Mouse (Mus musculus): ENCODE measurements around the gene Gpsm3.

Gpsm3 gene

DNA sequence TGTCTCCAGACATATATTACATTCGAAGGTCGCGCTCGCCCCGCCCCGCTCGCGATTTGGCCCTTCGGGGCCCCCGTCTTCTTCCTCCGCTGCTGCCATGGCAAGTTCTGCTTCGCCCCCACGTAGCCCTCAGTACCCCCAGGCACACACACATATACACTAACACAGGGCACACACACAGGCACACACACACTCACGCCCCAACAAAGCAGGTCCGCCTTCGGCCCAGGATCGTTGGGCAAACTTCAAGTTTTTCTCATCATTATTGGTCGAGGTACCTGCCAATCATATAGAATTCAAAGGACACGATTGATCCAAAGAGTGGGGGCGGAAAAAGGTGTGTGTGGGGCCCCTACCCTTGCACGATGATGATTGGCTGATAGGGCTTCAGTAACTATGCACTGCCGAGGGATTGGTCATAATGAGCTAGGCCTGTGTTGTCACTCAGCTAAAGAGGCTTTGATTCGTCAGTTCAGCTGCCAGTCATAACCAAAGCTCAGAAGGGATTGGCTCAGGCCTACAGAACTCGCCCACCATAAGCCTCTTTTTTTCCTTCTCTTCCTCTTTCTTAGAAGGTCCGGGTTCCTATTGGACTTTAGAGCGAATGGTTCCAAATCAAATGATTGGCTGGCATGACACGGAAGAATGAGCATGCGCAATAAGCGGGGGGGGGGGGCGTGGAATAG lies 13.9 kb downstream of the Gpsm3 start, which contains the start of gene Rnf5:
Gene Rnf5, minus strand, starts transcription at position 316 of the 686 bp plus-strand sequence.
- peak; percentile 100 for DNase-seq (ENCODE audit: low spot score in 2 of 2)

DNA sequence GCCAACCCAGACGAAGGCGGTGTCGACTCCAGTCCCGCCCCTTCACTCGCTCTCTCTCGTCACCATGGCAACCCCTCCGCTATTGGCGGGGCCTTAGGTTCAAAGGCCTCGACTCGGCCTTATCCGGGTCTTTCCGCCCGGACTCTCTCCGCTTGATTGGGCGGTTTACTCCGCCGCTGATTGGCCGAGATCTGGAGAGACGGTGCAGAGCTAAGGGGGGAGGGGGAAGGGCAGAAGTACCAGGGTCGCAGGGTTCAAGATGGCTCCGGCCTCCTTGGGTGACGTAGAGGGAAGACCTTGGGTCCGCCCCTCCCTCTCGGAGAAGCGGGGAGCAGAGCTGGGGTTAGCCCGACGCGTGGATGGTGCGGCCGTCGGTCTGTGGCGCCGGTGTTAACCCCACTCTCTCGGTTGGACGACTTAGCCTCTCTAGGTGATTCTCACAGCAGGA lies 14.5 kb downstream of the Gpsm3 start, which contains the start of gene Agpat1:
Gene Agpat1, plus strand, starts transcription at position 202 of the 448 bp plus-strand sequence.
- DNase-seq (ENCODE audit: low spot score in 2 of 2): peak; percentile 98

- no peak for DNase-seq (ENCODE audit: low spot score in 2 of 2)
Measured at GRCm38 (mm10) chr17:34604511-34605237, 15.1 kb downstream of the Gpsm3 start.

GRCm38 (mm10) chr17:34605609-34606008 lies 16.0 kb downstream of the Gpsm3 start:
- DNase-seq (ENCODE audit: low spot score in 2 of 2): peak; percentile 91 to 97

DNA sequence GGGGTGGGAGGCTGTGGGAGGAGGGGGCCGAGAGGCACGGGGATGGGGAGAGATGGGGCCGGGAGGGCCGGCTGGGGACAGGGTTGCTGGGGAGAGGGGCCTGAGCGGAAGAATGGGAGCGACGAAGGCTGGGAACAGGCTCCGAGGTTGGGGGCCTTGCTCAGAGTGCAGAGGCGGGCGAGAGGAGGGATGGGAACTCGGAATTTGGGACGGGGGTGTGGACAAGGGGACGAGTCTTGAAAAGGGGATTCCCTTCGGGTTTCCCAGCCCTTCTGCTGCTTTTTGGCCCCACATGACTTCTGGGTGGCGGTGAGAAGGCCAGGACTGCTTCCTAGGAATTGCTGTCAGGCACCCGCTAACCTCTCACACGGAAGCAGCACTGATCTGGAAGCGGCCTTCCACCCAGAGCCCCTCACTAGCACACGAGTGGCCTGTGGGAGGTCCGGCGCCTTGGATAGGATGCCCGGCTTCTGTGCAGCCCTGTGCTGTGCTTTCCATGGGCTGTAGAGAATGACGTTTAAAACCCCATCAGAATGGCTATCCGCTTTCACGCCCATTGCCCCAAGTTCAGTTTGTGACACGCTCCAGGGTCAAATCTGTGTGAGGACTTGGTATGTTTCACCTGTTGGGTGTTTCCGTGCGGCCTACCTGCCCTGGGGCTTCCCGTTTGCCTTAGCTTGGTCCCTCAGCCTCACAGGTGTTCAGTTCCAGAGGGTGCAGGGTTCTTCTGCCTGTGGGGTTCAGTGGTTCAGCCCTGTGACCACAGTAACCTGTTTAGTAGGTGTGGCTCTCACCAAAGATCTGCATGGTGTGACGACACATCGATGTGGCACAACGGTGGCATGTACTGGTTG lies 16.8 kb downstream of the Gpsm3 start:
- no peak for DNase-seq (ENCODE audit: low spot score in 2 of 2)

GRCm38 (mm10) chr17:34607997-34608396 lies 18.4 kb downstream of the Gpsm3 start:
- no peak for DNase-seq (ENCODE audit: low spot score in 2 of 2)

- no peak for DNase-seq (ENCODE audit: low spot score in 2 of 2)
Measured at GRCm38 (mm10) chr17:34611050-34611449, 21.4 kb downstream of the Gpsm3 start.

- no peak for DNase-seq (ENCODE audit: low spot score in 2 of 2)
Measured at GRCm38 (mm10) chr17:34613054-34613645, 23.5 kb downstream of the Gpsm3 start.

DNA sequence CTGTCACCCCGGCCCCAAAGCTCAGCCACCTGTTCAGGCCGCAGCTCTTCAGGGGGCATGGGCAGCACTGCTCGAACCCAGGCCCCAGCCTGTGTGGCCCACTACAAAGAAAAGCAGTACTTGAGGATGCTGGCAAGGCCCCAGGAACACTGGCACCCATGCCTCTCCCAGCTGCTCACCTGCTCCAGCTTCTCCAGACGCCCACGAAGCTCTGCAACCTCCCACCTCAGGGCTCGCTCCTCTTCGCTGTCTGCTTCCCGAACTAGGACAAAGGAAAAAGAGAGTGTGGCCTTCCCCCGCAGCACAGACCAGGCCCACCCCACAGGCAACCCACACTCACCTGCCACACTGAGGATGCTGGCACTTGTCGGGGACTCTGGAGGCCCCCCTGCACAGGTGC lies 24.2 kb downstream of the Gpsm3 start:
- no peak for DNase-seq (ENCODE audit: low spot score in 2 of 2)

DNA sequence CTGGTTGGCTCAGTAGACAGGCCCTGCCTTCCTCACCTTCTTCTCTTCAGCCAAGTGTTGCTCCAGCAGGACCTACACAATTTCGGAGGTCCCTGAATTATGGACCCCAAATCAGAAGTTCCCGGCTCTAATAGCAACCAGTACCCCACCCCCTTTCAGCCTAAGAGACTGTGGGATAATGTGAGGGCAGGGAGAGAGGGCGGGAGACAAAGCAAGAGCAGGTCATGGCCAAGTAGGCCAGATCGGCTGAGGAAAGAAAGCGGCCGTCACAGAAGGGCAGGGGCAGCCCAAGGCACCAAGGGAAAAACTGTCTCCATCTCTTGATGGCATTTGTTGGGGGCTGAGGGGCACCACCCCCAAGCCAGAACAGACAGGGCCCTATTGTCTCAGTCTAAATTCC lies 26.3 kb downstream of the Gpsm3 start, which contains the start of gene Egfl8:
Gene Egfl8, minus strand, starts transcription at position 101 of the 400 bp plus-strand sequence.
- DNase-seq (ENCODE audit: low spot score in 2 of 2): no peak

DNA sequence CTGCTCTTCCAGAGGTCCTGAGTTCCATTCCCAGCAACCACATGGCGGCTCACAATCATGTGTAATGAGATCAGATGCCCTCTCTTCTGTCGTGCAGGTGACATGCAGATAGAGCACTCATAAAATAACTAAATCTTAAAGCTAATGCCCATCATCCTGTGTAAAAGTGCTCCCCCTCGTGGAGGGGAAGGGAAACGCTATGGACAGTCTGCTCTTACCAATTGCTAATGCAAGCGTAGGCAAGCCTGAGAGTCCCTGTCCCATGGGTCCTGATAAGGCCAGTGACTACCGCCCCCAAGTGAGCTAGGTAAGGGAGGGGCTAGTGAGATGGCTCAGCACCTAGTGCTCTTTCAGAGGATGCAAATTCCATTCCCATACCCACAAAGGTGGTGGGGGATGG lies 29.4 kb downstream of the Gpsm3 start:
- DNase-seq (ENCODE audit: low spot score in 2 of 2): no peak

- DNase-seq (ENCODE audit: low spot score in 2 of 2): no peak
Measured at GRCm38 (mm10) chr17:34621006-34621405, 31.4 kb downstream of the Gpsm3 start.

GRCm38 (mm10) chr17:34623161-34623560 lies 33.6 kb downstream of the Gpsm3 start:
- no peak for DNase-seq (ENCODE audit: low spot score in 2 of 2)

GRCm38 (mm10) chr17:34624981-34625380 lies 35.4 kb downstream of the Gpsm3 start:
- DNase-seq (ENCODE audit: low spot score in 2 of 2): no peak

DNA sequence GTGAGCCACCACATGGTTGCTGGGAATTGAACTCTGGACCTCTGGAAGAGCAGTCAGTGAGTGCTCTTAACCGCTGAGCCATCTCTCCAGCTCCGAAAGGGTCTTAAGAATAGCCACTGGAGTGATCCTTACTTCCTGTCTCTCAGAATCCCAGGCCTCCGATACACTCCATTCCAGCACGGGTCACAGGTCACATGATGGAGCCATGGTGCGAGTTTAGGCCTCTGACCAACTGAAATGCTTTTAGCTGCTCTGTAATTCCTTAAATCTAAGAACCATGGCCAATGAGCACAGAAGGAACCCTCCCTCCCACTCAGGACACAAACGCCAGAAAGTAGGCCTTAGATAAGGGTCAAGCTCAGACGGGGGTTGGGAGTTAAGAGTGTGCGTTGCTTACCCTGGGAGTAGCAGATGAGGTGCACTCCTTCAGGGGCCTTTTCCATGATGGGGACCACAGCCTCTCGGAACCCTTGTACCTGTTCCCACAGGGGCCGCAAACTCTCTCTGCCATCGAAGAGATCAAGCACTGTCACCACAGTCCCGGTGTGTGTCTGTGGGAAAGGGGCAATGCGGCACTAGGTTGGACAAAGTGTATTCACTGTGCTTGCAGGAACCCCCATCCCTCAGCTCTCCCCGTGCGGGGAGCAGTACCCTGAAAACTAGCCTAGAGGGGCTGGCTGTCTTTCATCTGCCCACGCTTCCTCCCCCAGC lies 36.6 kb downstream of the Gpsm3 start:
- DNase-seq (ENCODE audit: low spot score in 2 of 2): no peak

DNA sequence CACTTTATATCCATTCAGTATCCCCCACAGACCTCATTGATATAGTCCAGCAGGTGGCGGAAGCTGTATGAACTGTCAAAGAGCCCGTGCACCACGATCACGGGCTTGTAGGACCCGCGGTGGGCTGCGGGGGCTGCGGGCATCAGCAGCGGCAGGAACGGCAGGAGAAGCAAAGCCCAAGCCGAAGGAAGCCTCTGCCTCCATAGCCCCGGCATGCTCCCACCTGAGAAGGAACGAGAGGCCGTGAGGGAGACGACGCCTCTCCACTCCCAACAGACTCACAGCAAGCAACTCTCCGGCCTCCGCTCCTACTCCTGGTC lies 37.1 kb downstream of the Gpsm3 start:
- no peak for DNase-seq (ENCODE audit: low spot score in 2 of 2)

DNA sequence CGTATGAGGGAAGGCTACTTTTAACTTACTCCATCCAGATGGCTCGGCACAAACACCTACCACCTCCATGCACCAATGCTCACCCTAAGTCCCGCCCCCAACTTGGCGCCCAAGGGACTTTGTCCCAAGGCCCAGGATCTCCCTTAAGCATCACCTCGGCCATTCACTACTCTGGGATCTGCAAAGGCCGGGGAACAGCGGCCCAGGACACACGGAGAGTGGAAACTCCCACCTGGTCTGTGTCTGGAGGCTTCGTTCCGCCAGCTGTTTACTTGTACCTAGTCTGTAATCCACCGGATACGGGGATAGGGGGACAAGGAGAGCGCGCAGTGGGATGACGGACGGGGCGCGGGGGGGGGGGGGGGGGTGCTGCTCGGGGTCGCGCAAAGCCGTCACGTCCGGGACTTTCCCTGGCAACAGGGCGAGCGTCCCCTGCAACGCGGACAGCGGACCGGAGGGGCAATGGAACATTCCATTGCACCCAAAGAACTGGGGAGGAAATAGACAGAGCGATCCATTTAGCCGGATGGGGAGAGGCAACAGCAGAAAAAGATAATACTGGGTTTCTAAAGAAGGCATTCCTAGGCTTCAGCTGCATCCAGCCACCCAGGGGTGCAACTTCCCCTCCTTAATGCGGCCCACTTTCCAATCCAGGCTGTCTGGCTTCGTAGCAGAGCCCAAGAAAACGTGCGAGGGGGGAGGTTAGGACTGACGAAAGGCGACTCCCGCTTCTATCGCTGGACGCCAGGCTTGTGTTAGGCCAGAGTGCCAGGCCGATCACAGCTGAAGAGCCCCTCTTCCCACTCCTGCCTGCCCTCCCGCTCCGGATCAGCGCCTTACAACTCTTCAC lies 37.7 kb downstream of the Gpsm3 start:
- DNase-seq (ENCODE audit: low spot score in 2 of 2): peak in 1 of 2 experiments; percentile 87

DNA sequence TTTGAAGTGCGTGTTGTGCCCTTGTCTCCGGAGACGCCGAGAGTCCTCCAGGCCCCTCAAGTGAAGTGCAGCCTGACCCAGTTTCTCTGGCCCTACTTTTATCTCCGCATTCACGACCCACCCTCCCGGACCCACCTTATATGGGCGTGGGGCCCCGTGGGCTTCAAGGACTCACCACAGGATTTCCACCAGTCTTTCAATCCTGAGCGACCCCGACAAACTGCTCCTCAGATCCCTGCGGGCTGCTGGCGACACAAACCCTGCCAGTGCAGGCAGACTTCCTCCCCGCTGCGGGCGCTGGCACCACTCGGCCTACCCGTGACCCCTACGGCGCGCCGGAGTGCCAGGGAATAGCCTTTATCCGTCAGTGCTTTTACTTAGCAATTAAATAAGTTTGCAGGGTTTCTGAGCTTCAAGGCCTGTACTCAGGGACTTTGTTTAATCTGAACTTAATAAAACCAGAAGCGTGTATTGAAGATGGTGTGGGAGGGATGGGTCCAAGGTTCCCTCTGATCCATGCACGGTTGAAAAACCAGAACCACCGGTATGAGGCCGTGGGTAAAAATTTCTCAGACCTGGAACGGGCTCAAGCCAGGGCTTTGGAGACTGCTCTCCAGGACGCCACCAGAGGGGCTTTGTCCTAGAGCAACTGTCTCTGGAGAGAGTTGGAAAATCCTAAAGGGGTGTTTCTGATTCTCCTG lies 38.5 kb downstream of the Gpsm3 start, which contains the start of gene Ppt2:
Gene Ppt2, minus strand, starts transcription at position 568 of the 701 bp plus-strand sequence.
- no peak for DNase-seq (ENCODE audit: low spot score in 2 of 2)

DNA sequence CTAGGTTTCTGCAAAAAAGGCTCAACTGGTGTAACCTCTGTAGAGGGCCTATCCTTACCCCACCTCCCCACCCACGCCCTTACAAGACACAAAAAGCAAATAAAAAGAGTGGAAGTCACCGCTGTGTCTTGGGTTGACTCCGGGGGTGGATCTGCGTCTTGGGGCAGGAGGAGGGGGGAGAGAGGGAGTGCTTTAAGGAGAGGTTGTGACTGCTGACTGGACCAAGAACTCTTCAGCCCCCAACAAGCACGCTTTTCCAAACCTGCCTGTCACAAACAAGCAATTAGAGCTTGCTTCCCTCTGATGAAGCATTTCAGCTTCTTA lies 39.0 kb downstream of the Gpsm3 start:
- no peak for DNase-seq (ENCODE audit: low spot score in 2 of 2)
